Mouse (Mus musculus) hindbrain, embryonic 14.5 days (tissue): ENCODE measurements around the gene Mns1. TPM values are rescaled to one million over a fixed set of nuclear protein-coding genes. Genes with fewer than 3 reads are reported as not detected.

ENCODE experiments used
- ATAC-seq: fragments of 200-750 bp; cut with Nextera tagmentation; 2 replicates; pipeline ENCODE4 v1.8.0; 2017; ENCODE audit warnings: moderate number of reproducible peaks, mild to moderate bottlenecking, moderate TSS enrichment, moderate library complexity; ENCODE audit not compliant: low FRiP score
- DNase-seq: peaks from one replicate; pipeline ENCODE4 v3.0.0-alpha.2; 2015; ENCODE audit warnings: low spot score
- H3K27ac ChIP-seq: fragments of 300-500 bp; sonication (generic); 2 replicates; pipeline ENCODE4 v1.5.1; 2014; ENCODE audit warnings: mild to moderate bottlenecking, moderate library complexity
- H3K27me3 ChIP-seq: fragments of 300-500 bp; sonication (generic); 2 replicates; pipeline ENCODE4 v1.6.1; 2014; ENCODE audit warnings: mild to moderate bottlenecking, low read length, mixed read lengths; ENCODE audit not compliant: control insufficient read depth, insufficient read depth
- H3K36me3 ChIP-seq: fragments of 300-500 bp; sonication (generic); replicated peaks from 2 replicates; pipeline ENCODE4 v1.6.1; 2014; ENCODE audit not compliant: control insufficient read depth, insufficient read depth
- H3K4me1 ChIP-seq: fragments of 300-500 bp; sonication (generic); replicated peaks from 2 replicates; pipeline ENCODE4 v1.6.1; 2014; ENCODE audit warnings: antibody characterized with exemption, low read length, mixed read lengths; ENCODE audit not compliant: control insufficient read depth, insufficient read depth
- H3K4me2 ChIP-seq: fragments of 300-500 bp; sonication (generic); replicated peaks from 2 replicates; pipeline ENCODE4 v1.6.1; 2014; ENCODE audit warnings: mild to moderate bottlenecking, moderate library complexity
- H3K4me3 ChIP-seq: fragments of 300-500 bp; sonication (generic); replicated peaks from 2 replicates; pipeline ENCODE4 v1.5.1; 2014; ENCODE audit warnings: mild to moderate bottlenecking, low read length
- H3K9ac ChIP-seq: fragments of 300-500 bp; sonication (generic); 2 replicates; pipeline ENCODE4 v1.6.1; 2014
- H3K9me3 ChIP-seq: fragments of 300-500 bp; sonication (generic); 2 replicates; pipeline ENCODE4 v1.6.1; 2016; ENCODE audit warnings: low read length; ENCODE audit not compliant: control insufficient read depth
- WGBS: fragments of 180-500 bp; shearing (Covaris S2); extraction: QIAGEN DNeasy Blood & Tissue Kit; methylation state at CpG from one replicate; pipeline ENCODE4 v1.1.7; 2014; 5-methylcytosine and 5-hydroxymethylcytosine counted together
- polyA plus RNA-seq: library from polyadenylated mRNA; unstranded; fragments of >200 nt; fragmentation: Nextera tagmentation; extraction: Ambion mirVana; gene quantifications from 2 replicates; pipeline ENCODE4 v1.2.1, GENCODE M21; 2014

The Mns1 gene
- polyA plus RNA-seq, 1 experiment from 2014 or later: 5.9 TPM

- no peaks in the 10 kb centered on the region for H3K9me3 ChIP-seq
- no peaks in the 10 kb centered on the region for H3K27me3 ChIP-seq
- H3K4me2 ChIP-seq: no peak overlapping the region
- no peak for DNase-seq
- ATAC-seq: no peak
- no peak overlapping the region for H3K27ac ChIP-seq
- H3K36me3 ChIP-seq: no peaks in the 10 kb centered on the region
- WGBS: 64% methylated on average over 6 of the region's 6 CpGs
- no peak overlapping the region for H3K9ac ChIP-seq
- no peaks in the 10 kb centered on the region for H3K4me1 ChIP-seq
- no peak overlapping the region for H3K4me3 ChIP-seq
Measured at GRCm38 (mm10) chr9:72403421-72403820, 34.4 kb upstream of the Mns1 start.

DNA sequence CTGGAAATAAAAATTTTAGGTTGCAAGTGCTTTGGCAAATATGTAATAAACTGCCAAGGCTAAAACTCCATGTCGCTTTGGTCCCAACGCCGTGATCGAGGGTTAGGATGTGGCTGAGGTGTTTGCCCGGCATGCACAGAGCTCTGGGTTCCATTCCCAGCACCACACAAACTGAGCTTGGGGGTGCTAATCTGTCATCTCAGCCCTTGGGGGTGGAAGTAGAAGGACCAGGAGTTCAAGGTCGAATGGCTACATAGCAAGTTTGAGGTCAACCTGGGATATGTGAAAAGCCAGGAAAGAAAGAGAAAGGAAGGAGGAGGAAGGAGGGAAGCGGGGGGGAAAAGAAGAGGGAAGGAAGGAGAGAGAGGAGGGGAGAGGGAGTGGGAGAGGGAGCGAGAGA lies 33.4 kb upstream of the Mns1 start:
- Histone ChIP-seq H3K9ac (no peak overlapping the region), H3K4me3 (no peak overlapping the region), H3K4me1 (no peaks in the 10 kb centered on the region), H3K27ac (no peak overlapping the region), H3K27me3 (no peaks in the 10 kb centered on the region), H3K4me2 (no peak overlapping the region), H3K36me3 (no peaks in the 10 kb centered on the region), H3K9me3 (no peaks in the 10 kb centered on the region)
- ATAC-seq: no peak
- 87% methylated on average over 8 of the region's 8 CpGs for WGBS
- no peak for DNase-seq

DNA sequence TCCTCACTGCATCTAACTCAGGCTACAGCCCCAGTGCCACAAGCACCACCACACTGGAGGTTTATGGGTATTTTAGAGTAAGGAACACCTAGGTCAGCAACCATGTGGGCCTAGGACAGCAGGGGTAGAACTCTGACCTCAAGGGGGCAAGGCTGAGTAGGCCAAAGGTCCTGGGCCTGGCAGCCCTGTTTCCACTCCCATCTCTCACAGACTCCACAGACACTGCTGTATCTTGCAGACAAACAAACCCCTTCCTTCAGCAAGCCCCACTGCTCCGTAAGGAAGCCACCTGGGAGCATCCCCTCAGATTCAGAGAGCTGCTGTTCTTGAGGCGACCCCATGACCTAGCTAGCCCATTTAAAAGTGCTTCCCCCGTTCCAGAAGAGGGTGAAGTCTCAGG lies 32.9 kb upstream of the Mns1 start:
- DNase-seq (no peak), ATAC-seq (no peak)
- 78% methylated on average over 3 of the region's 3 CpGs for WGBS
- Histone ChIP-seq H3K27me3 (no peaks in the 10 kb centered on the region), H3K4me3 (no peak overlapping the region), H3K4me2 (no peak overlapping the region), H3K27ac (no peak overlapping the region), H3K9me3 (no peaks in the 10 kb centered on the region), H3K4me1 (no peaks in the 10 kb centered on the region), H3K9ac (no peak overlapping the region), H3K36me3 (no peaks in the 10 kb centered on the region)

GRCm38 (mm10) chr9:72405882-72406638 lies 31.8 kb upstream of the Mns1 start:
- no peak overlapping the region for H3K9ac ChIP-seq
- H3K4me2 ChIP-seq: no peak overlapping the region
- no peak overlapping the region for H3K4me3 ChIP-seq
- no peak overlapping the region for H3K27ac ChIP-seq
- 93% methylated on average over 9 of the region's 9 CpGs for WGBS
- no peaks in the 10 kb centered on the region for H3K36me3 ChIP-seq
- H3K4me1 ChIP-seq: no peaks in the 10 kb centered on the region
- no peaks in the 10 kb centered on the region for H3K9me3 ChIP-seq
- H3K27me3 ChIP-seq: no peaks in the 10 kb centered on the region
- no peak for DNase-seq
- no peak for ATAC-seq

DNA sequence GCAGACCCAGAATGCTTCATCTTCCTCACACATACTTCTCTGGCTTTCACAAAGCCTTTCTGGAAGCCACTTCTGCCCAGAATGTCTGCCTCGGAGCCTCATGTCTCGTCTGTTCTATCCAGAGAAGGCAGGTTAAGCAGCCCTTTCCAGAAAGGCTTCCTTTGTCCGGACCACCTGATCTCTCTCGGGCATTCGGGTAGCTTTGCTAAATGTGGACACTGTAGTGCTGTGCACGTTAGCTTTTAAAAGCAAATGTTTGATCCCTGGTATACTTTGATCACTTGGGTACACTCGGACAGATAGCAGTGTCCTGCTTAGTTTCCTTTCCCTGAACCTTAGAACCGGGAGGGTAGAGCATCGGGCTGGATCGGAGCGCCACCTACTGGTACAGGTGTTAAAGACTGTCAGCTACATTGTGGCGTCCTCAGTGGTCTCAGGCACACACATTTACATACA lies 29.7 kb upstream of the Mns1 start:
- WGBS: 9% methylated on average over 12 of the region's 12 CpGs
- H3K9ac ChIP-seq: peak overlapping the region; percentile 41; the same call in 1 of the 2 replicates
- ATAC-seq: peak; percentile 85

DNA sequence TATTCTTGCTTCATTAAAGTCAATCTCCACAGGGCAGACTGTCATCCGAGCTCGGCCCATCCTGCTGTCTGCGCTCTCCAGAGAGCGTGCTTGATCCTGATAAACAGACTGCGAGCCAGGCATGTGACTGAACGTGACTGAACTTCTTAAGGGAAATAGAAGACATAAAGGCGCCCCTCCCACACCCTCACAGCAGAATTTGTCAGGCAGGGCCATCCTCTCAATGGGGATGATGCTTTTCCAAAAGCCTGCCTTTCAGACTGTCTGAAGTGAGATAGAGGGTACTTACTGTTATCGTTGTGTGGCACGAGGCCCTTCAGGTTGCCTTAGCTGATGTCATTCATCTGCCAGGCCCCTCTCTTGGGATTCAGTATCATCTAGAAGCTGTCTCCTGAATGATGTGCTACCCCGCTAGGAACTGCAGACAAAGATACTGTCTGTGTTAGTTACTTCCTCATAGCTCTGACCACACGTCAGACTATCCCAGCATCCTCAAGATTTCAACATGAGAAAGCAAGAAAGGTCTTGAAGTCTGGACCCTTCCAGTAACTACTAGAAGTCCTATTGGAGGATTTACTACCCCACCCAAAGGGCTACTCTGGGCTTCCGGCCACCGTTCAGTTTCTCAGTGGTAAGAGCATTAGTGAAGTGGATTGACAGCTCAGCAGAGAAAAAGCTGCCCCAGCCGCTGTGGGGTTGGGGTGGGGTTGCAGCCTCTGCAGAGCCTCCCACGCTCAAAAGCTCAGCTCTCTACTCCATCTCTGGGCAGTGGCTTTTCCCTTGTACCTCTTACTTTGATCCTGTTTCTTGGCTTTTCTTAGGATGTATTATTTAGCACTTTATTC lies 28.2 kb upstream of the Mns1 start:
- H3K4me1 ChIP-seq: no peaks in the 10 kb centered on the region
- H3K9me3 ChIP-seq: no peaks in the 10 kb centered on the region
- no peak overlapping the region for H3K4me2 ChIP-seq
- no peak overlapping the region for H3K4me3 ChIP-seq
- no peaks in the 10 kb centered on the region for H3K27me3 ChIP-seq
- no peaks in the 10 kb centered on the region for H3K36me3 ChIP-seq
- WGBS: 32% methylated on average over 15 of the region's 15 CpGs
- ATAC-seq: peak; percentile 21; the same call in 1 of the 2 replicates
- DNase-seq: no peak
- H3K9ac ChIP-seq: no peak overlapping the region
- H3K27ac ChIP-seq: no peak overlapping the region

More for the DNA sequence above, 29.7 kb upstream of the Mns1 start:
- peak overlapping the region; percentile 46 for H3K4me2 ChIP-seq
- H3K27me3 ChIP-seq: no peaks in the 10 kb centered on the region
- H3K4me3 ChIP-seq: no peak overlapping the region
- no peaks in the 10 kb centered on the region for H3K4me1 ChIP-seq
- no peak overlapping the region for H3K27ac ChIP-seq
- no peaks in the 10 kb centered on the region for H3K36me3 ChIP-seq
- no peaks in the 10 kb centered on the region for H3K9me3 ChIP-seq
- DNase-seq: peak; percentile 93

GRCm38 (mm10) chr9:72411746-72412145 lies 26.1 kb upstream of the Mns1 start:
- Histone ChIP-seq H3K4me3 (no peak overlapping the region), H3K36me3 (no peaks in the 10 kb centered on the region), H3K4me2 (no peak overlapping the region), H3K4me1 (no peaks in the 10 kb centered on the region), H3K9me3 (no peaks in the 10 kb centered on the region), H3K27me3 (no peaks in the 10 kb centered on the region), H3K27ac (no peak overlapping the region), H3K9ac (no peak overlapping the region)
- ATAC-seq (no peak), DNase-seq (peak; percentile 69)
- 92% methylated on average over 2 of the region's 2 CpGs for WGBS

- H3K9ac ChIP-seq: no peak overlapping the region
- H3K9me3 ChIP-seq: no peaks in the 10 kb centered on the region
- no peak overlapping the region for H3K27ac ChIP-seq
- H3K27me3 ChIP-seq: no peaks in the 10 kb centered on the region
- WGBS: 87% methylated on average over 3 of the region's 3 CpGs
- DNase-seq (no peak), ATAC-seq (no peak)
- H3K4me1 ChIP-seq: peaks cover 19% of the 10 kb centered on the region
- H3K36me3 ChIP-seq: no peaks in the 10 kb centered on the region
- H3K4me3 ChIP-seq: no peak overlapping the region
- no peak overlapping the region for H3K4me2 ChIP-seq
Measured at GRCm38 (mm10) chr9:72418443-72418842, 19.4 kb upstream of the Mns1 start.

DNA sequence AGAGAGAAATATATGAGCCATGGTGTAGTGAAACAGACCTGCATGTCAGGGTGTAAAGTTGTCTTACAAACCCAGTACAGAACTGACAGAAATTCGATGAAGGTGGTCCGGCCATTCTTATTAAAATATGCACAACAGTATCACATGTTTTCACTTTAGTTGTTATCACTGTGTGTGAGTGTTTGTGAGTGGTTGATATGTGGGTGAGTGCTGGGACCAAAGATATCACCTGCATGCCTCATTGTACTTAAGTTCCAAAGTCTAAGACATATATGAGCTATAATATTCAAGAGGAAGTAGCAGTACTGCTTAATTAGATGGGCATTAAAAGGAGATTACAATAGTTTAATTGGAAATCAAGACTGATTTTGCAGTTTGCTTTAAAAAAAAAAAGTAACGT lies 17.3 kb upstream of the Mns1 start:
- WGBS: 79% methylated on average over 3 of the region's 3 CpGs
- no peak for DNase-seq
- H3K4me3 ChIP-seq: no peak overlapping the region

More for the DNA sequence above, 17.3 kb upstream of the Mns1 start:
- Histone ChIP-seq H3K9me3 (no peaks in the 10 kb centered on the region), H3K36me3 (no peaks in the 10 kb centered on the region), H3K27ac (peak overlapping the region; percentile 80), H3K27me3 (no peaks in the 10 kb centered on the region), H3K9ac (no peak overlapping the region), H3K4me2 (no peak overlapping the region), H3K4me1 (peaks cover 24% of the 10 kb centered on the region)
- ATAC-seq: no peak
